Mouse (Mus musculus) myocyte (in vitro differentiated cells): ENCODE measurements around the gene Lpcat3.
"Not testable (repeated sequence)": the region's sequence is repeated elsewhere in the genome, so short reads cannot be mapped to it uniquely, and the experiment has no call there.

ENCODE experiments used
- CEBPB ChIP-seq: IDR thresholded peaks from 2 replicates; pipeline ENCODE4 v1.6.1; 2011; ENCODE audit warnings: mild to moderate bottlenecking, moderate library complexity; ENCODE audit not compliant: poor library complexity, insufficient read depth, severe bottlenecking
- E2F4 ChIP-seq: IDR thresholded peaks from one replicate; pipeline ENCODE4 v1.6.1; 2011; ENCODE audit warnings: mild to moderate bottlenecking, control low read depth, moderate library complexity; ENCODE audit not compliant: insufficient read depth
- MAX ChIP-seq: IDR thresholded peaks from one replicate; pipeline ENCODE4 v1.6.1; 2011; ENCODE audit warnings: low read depth, mild to moderate bottlenecking, control low read depth
- MYOD1 ChIP-seq, 3 experiments: IDR thresholded peaks; one replicate each; pipeline ENCODE4 v1.6.1; 2011; ENCODE audit warnings: control low read depth in 2 of 3, low read depth in 2 of 3, mild to moderate bottlenecking in 2 of 3, moderate library complexity in 1 of 3; ENCODE audit not compliant: insufficient read length in 2 of 3, control insufficient read depth in 1 of 3
- POLR2A ChIP-seq: IDR thresholded peaks from one replicate; pipeline ENCODE4 v1.6.1; 2011; ENCODE audit warnings: low read depth, mild to moderate bottlenecking, control low read depth, moderate library complexity; ENCODE audit not compliant: insufficient read length
- POLR2AphosphoS2 ChIP-seq: IDR thresholded peaks from one replicate; pipeline ENCODE4 v1.6.1; 2011; ENCODE audit warnings: low read depth, control low read depth; ENCODE audit not compliant: insufficient read length
- USF1 ChIP-seq: IDR thresholded peaks from one replicate; pipeline ENCODE4 v1.6.1; 2011; ENCODE audit warnings: low read depth, mild to moderate bottlenecking, control low read depth, moderate library complexity

GRCm38 (mm10) chr6:124626184-124626583 is 36.6 kb upstream of the Lpcat3 start:
- not testable (repeated sequence) for TF ChIP-seq CEBPB; POLR2AphosphoS2; E2F4; USF1; POLR2A; MAX; MYOD1 (IDR thresholded peaks at IDR 0.05; ENCODE audit: control insufficient read depth in 1 of 3, insufficient read length in 2 of 3, low read depth in 2 of 3)
